In the genomic region with DNA sequence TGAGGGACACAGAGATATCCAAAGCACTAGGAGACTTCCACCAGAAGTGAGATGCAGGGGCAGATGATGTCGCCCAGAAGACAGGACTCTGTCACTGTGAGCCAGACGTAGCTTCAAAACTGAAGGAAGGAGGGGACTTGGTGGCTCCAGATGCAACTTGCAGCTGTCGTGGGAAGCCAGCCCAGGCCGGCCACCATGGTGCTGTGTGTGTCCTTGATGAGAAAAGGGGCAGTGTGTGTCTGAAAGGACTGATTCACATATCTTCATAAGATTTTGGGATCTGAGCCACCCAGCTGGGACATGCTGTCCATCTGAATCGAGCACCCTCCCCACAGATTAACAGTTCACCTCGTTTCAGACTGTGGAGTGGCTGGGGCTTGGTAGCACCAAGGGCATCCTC, we compare ENCODE assay signal across 28 mouse cellular contexts.
DNase-seq lines count a peak whose midpoint lies in the region; ATAC-seq and TF ChIP-seq lines count a peak whose summit lies in the region.
"Had no signal": no experiment of that assay in that cellular context is flagged by ENCODE, and none has a peak within 500 bp of the region (broad histone marks: within the 10 kb centered on the region; RNA-seq: fewer than 3 reads in every experiment).

No protein-coding gene starts in this region.

- H3K27me3 ChIP-seq in midbrain, postnatal 0 days (ENCODE audit: insufficient read depth, low read length), result no peaks in the 10 kb centered on the region
- H3K27me3 ChIP-seq in midbrain, embryonic 13.5 days, result no peaks in the 10 kb centered on the region
- H3K27me3 ChIP-seq in hindbrain, embryonic 13.5 days, result no peaks in the 10 kb centered on the region
- H3K27me3 ChIP-seq: embryonic facial prominence, embryonic 13.5 days; forebrain, embryonic 15.5 days; hindbrain, embryonic 12.5 days; limb, embryonic 12.5 days; liver, embryonic 15.5 days; neural tube, embryonic 13.5 days had no signal

- DNase-seq in heart, postnatal 4 days, result peak; percentile 5
- DNase-seq in heart, postnatal 25 days (ENCODE audit: low spot score), result no peak
- DNase-seq in midbrain, postnatal 0 days (ENCODE audit: low spot score), result peak; percentile 23
- peak; percentile 84 for DNase-seq in layer of hippocampus, adult 9-11 months
- DNase-seq in telencephalon, adult 2 months (ENCODE audit: low read depth, low spot score), result peak; percentile 58
- DNase-seq: adrenal gland, postnatal 25 days; B cell, adult 2 months; cerebellum, adult 2 months; cerebellum, postnatal 36 days; embryo, embryonic 11 days; heart, postnatal 14 days; kidney, adult 9 months; kidney, postnatal 10 days; lung, embryonic 14.5 days; spleen, adult 18-20 months; thymus, adult 18-20 months; thymus, postnatal 25 days had no signal

- WGBS in midbrain, postnatal 0 days, result 83% methylated on average over 6 of the region's 6 CpGs
- 79% methylated on average over 6 of the region's 6 CpGs for WGBS in midbrain, embryonic 13.5 days
- WGBS in hindbrain, embryonic 13.5 days, result 86% methylated on average over 6 of the region's 6 CpGs

- intact Hi-C loops in heart, postnatal 25 days (cut with DNase I), result no loop called here

- no peak for ATAC-seq in midbrain, postnatal 0 days (ENCODE audit: low FRiP score)
- no peak for ATAC-seq in midbrain, embryonic 13.5 days
- no peak for ATAC-seq in hindbrain, embryonic 13.5 days (ENCODE audit: low FRiP score)
- ATAC-seq: forebrain, embryonic 15.5 days; intestine, postnatal 0 days had no signal

- no peak overlapping the region for H3K4me2 ChIP-seq in midbrain, postnatal 0 days (ENCODE audit: low read depth, low read length, poor library complexity, severe bottlenecking)
- H3K4me2 ChIP-seq in midbrain, embryonic 13.5 days (replicated peaks), result no peak overlapping the region
- no peak overlapping the region for H3K4me2 ChIP-seq in hindbrain, embryonic 13.5 days
- H3K4me2 ChIP-seq: embryonic facial prominence, embryonic 13.5 days; forebrain, embryonic 15.5 days; hindbrain, embryonic 12.5 days; limb, embryonic 12.5 days; liver, embryonic 15.5 days; lung, embryonic 14.5 days; midbrain, embryonic 11.5 days; neural tube, embryonic 13.5 days had no signal

- TF ChIP-seq CTCF in midbrain, postnatal 0 days (IDR thresholded peaks at IDR 0.05), result no peak

- no peaks in the 10 kb centered on the region for H3K36me3 ChIP-seq in midbrain, postnatal 0 days (ENCODE audit: insufficient read depth, low read length)
- H3K36me3 ChIP-seq in midbrain, embryonic 13.5 days, result no peaks in the 10 kb centered on the region
- no peaks in the 10 kb centered on the region for H3K36me3 ChIP-seq in hindbrain, embryonic 13.5 days
- H3K36me3 ChIP-seq: embryonic facial prominence, embryonic 13.5 days; forebrain, embryonic 10.5 days; forebrain, embryonic 15.5 days; hindbrain, embryonic 12.5 days; limb, embryonic 12.5 days; liver, embryonic 15.5 days; neural tube, embryonic 13.5 days had no signal

- H3K9ac ChIP-seq in midbrain, postnatal 0 days (replicated peaks; ENCODE audit: low read length, poor library complexity, severe bottlenecking), result no peak overlapping the region
- H3K9ac ChIP-seq in midbrain, embryonic 13.5 days (replicated peaks), result no peak overlapping the region
- no peak overlapping the region for H3K9ac ChIP-seq in hindbrain, embryonic 13.5 days
- H3K9ac ChIP-seq: embryonic facial prominence, embryonic 13.5 days; forebrain, embryonic 15.5 days; hindbrain, embryonic 12.5 days; limb, embryonic 12.5 days; liver, embryonic 15.5 days; lung, embryonic 14.5 days; neural tube, embryonic 13.5 days had no signal

- no peak overlapping the region for H3K27ac ChIP-seq in midbrain, postnatal 0 days (ENCODE audit: low read depth, low read length)
- no peak overlapping the region for H3K27ac ChIP-seq in midbrain, embryonic 13.5 days
- no peak overlapping the region for H3K27ac ChIP-seq in hindbrain, embryonic 13.5 days
- H3K27ac ChIP-seq: embryonic facial prominence, embryonic 13.5 days; forebrain, embryonic 10.5 days; forebrain, embryonic 15.5 days; hindbrain, embryonic 12.5 days; limb, embryonic 12.5 days; liver, embryonic 15.5 days; neural tube, embryonic 13.5 days had no signal

- H3K4me3 ChIP-seq in midbrain, postnatal 0 days (ENCODE audit: low read depth, low read length), result no peak overlapping the region
- H3K4me3 ChIP-seq in midbrain, embryonic 13.5 days (replicated peaks), result no peak overlapping the region
- H3K4me3 ChIP-seq in hindbrain, embryonic 13.5 days, result no peak overlapping the region
- H3K4me3 ChIP-seq: embryonic facial prominence, embryonic 13.5 days; forebrain, embryonic 10.5 days; forebrain, embryonic 15.5 days; hindbrain, embryonic 12.5 days; limb, embryonic 12.5 days; liver, embryonic 15.5 days; neural tube, embryonic 13.5 days had no signal

- H3K9me3 ChIP-seq in midbrain, postnatal 0 days (ENCODE audit: low read length), result no peaks in the 10 kb centered on the region
- H3K9me3 ChIP-seq in midbrain, embryonic 13.5 days, result no peaks in the 10 kb centered on the region
- no peaks in the 10 kb centered on the region for H3K9me3 ChIP-seq in hindbrain, embryonic 13.5 days
- H3K9me3 ChIP-seq: embryonic facial prominence, embryonic 13.5 days; forebrain, embryonic 10.5 days; forebrain, embryonic 15.5 days; hindbrain, embryonic 12.5 days; limb, embryonic 12.5 days; liver, embryonic 15.5 days; neural tube, embryonic 13.5 days had no signal

- no peaks in the 10 kb centered on the region for H3K4me1 ChIP-seq in midbrain, postnatal 0 days (ENCODE audit: insufficient read depth, low read length)
- H3K4me1 ChIP-seq in midbrain, embryonic 13.5 days (replicated peaks), result no peaks in the 10 kb centered on the region
- H3K4me1 ChIP-seq in hindbrain, embryonic 13.5 days (replicated peaks), result no peaks in the 10 kb centered on the region
- H3K4me1 ChIP-seq: forebrain, embryonic 10.5 days; hindbrain, embryonic 12.5 days; limb, embryonic 12.5 days; liver, embryonic 15.5 days had no signal
